Mouse (Mus musculus) liver (tissue): ENCODE measurements around the gene Tex50.
"Not testable (repeated sequence)": the region's sequence is repeated elsewhere in the genome, so short reads cannot be mapped to it uniquely, and the experiment has no call there.

Experiments
- DNase-seq: peaks from one replicate; pipeline ENCODE4 v3.0.0-alpha.2; 2020; ENCODE audit warnings: mixed read lengths

The Tex50 gene

DNA sequence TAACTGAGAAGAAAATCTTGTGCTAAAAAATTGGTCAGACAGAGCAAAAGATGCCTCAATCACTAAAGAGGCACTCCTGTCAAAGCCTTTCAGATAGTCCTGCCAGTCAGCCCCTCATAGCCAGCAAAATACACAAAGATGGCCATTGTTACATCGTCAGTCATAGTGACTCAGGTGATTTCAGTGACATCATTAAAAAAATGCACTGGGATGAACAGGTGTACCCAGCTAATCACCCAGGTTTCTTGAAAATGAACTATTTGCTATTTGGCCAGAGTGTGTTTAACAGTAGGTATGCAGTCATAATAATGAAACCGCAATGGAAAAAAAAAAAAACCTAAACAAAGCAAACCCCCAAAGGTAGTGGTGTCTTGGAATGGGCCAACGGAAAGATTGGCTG is at the start of gene Tex50:
TSS of gene Tex50 (minus strand) at position 101 of the 400 bp plus-strand sequence.
- no peak for DNase-seq

GRCm38 (mm10) chr1:161199856-161200255 is 40.7 kb upstream of the Tex50 start:
- no peak for DNase-seq

GRCm38 (mm10) chr1:161196364-161196763 is 37.2 kb upstream of the Tex50 start:
- DNase-seq: not testable (repeated sequence)

DNA sequence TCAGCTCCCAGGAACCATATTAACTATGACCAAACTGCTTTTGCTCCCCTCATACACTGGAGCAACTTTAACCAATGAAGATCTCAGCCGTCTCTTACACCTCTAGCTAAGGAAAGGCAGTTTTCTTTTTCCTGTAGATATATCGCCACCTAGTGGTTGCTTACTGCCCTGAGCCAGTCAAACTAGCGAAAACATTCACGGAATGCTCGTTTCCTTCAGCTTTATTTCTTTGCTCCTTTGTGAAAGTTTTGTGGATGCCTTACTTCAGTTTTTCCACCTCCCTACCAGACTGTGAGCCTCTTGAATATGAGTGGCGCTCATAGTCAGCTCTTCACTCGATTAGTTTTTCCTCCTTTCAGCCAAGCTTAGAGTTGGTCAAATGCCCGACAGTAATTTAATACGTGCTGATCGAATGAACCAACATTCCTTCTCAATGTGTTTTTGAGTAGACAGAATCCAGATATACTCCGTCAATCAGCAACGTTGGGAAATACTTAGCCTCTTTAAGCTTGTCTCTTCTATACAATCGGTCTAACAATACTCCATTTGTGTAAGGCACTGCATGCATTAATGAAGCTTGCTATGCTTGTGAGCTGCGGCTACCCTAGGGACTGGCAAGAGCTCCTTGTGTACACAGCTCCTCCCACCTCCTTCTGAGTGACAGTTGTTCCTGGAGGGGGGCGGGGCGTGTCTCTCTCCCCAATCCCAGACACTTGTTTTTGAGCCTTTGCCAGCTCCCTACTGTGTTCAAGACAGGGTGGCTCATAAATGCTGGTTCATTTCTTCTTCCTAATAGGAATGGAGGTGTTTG is 36.6 kb upstream of the Tex50 start:
- DNase-seq: peak; percentile 79

GRCm38 (mm10) chr1:161190253-161190910 is 31.3 kb upstream of the Tex50 start:
- no peak for DNase-seq

DNA sequence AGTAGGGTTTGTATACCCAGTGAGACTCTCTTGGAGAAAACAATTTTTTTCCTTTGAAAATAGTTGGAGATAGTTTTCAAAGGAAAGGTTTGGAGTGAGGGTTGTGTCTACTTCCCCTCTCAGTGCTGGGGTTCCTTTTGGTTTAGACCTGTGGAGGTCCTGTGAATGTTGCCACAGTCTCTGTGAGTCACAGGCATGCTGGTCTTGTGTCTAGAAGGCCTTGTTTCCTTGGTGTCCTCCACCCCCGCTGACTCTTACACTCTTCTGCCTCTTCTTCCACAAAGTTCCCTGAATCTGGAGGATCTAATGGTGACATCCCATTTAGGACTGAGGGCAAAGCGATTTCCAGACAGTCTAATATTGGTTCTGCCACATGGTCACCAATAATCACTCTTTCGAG is 26.3 kb upstream of the Tex50 start:
- DNase-seq: no peak

- DNase-seq: no peak
Measured at GRCm38 (mm10) chr1:161183677-161184076, 24.6 kb upstream of the Tex50 start.

GRCm38 (mm10) chr1:161182386-161182785 is 23.3 kb upstream of the Tex50 start:
- no peak for DNase-seq

DNA sequence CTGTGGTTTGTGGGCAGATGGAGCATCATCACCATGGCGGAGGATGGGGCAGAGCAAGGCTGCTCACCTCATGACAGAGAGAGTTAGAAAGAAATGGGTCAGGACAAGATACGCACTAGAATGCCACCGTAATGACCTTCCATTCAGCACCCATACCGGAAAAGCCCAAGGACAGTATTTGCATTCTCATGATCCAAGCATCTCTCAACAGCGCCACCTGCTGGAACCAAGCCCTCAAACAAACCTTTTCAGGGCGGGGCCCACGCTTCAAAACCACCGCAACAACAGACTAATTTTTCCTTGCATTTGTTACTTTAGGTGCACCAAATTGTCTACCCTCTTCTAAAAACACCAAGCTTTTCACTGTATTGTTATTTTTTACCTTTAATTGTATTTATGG is 21.6 kb upstream of the Tex50 start:
- peak; percentile 82 for DNase-seq

- peak; percentile 78 for DNase-seq
Measured at GRCm38 (mm10) chr1:161170651-161171050, 11.5 kb upstream of the Tex50 start.

DNA sequence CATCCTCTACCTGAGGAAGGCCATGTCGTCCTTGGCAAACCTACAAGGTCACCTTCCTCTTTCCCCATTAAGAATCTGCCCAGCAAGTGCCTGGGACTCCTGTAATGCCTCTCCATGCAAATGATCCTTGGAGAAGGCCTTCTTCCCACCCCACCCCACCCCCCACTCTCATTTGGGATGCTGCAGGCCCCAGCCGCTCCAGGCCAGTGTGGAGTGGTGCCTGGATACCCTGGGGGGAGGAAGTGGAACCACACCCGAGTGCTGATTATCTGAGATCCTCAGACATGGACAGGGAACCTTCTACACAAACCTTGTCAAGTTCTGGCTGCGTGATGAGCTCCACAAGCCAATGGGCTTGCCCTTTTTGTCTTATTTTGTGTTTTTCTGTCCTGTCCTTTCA is 1.2 kb upstream of the Tex50 start:
- no peak for DNase-seq

GRCm38 (mm10) chr1:161156546-161156945 is 2.6 kb downstream of the Tex50 start:
- DNase-seq: no peak

- no peak for DNase-seq
Measured at GRCm38 (mm10) chr1:161151098-161151497, 8.0 kb downstream of the Tex50 start.

DNA sequence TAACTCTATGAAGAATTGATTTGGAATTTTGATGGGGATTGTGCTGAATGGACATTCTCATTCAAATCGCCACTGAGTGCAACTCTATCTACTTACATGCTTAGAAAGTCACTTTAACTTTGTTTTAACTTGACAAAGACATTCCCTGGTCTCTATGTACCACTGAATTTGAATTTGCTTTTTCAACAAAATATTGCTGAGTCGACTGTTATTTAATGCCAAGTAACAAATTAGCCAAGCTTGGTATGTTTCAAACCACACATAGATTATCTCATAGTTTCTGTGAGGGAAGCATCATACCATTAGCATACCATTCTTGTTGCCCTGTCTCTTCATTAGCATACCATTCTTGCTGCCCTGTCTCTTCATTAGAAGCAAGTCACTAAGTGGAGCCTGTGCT is 11.2 kb downstream of the Tex50 start:
- no peak for DNase-seq

- not testable (repeated sequence) for DNase-seq
Measured at GRCm38 (mm10) chr1:161145611-161146010, 13.5 kb downstream of the Tex50 start.

GRCm38 (mm10) chr1:161143216-161143615 is 15.9 kb downstream of the Tex50 start:
- no peak for DNase-seq

GRCm38 (mm10) chr1:161142531-161143159 is 16.5 kb downstream of the Tex50 start, which contains the start of gene Ankrd45:
Ankrd45 (plus strand) TSS chr1:161142691.
- peak; percentile 56 for DNase-seq

GRCm38 (mm10) chr1:161140026-161140762 is 18.9 kb downstream of the Tex50 start:
- DNase-seq: peak; percentile 10

DNA sequence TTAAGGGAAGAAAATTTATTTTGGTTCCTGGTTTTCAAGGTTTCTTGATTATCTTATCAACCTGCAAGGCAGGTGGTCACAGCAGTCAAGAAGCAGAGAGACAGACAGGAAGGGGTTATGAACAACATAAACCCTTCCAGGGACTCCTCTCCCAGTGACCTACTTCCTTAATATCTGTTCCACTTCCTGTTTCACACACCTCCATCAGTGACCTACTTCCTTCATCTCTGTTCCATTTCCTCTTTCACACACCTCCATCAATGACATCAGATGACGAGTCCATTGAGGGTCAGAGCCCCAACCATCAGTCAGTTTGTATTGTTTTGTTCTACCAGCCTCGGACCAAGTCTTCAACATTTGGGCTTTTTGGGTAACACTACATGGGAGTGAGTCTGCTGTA is 19.6 kb downstream of the Tex50 start:
- no peak for DNase-seq

DNA sequence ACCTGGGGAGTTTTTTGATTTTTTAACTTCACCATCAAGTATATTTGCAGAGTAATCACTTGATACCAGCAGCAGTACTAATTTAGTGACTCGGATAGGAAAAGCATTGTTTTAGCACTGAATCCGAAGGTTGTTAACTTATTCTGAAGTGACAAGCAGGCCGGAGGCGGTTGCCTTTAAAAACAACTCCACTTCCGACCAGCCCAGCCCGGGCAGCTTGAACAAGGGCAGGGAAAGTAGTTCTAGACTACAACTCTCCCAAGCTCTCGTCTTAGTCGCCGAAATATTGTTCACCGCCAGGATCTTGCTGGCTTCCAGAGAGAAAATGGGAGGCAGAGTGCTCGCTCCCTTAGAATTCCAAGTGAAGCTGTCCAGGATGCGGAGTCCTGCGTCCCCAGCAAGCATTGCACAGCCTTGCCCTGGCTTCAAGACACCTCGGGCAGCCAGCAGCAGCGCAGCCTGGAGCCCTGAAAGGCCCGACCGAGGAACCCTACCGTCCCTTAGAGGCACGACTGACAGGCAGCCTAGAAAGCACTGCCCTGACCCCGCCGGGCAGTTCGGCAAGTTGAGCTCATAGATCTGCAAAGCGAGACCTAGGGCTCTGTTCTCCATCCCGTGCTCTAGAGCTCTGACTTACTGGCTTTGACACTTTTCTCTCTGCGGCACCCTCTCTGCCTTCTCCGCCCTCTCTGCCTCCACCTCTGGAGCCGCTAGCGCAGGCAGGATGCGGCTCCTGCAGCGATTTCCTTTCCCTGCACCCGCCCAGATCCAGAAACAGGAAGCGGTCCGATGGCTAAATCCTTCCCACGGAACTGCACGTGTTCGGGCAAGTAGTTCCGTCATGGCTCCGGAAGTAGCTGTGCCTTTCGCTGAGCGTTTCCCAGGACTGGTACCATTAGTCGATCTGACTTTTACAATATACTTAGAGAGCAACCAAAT is 28.1 kb downstream of the Tex50 start, which contains the start of gene Klhl20:
TSS of gene Klhl20 (minus strand) at position 786 of the 939 bp plus-strand sequence.
- DNase-seq: peak; percentile 91

GRCm38 (mm10) chr1:161126461-161126860 is 32.7 kb downstream of the Tex50 start:
- DNase-seq: peak; percentile 11
